Mouse (Mus musculus) urinary bladder, postnatal 14 days (tissue): ENCODE data around the gene Gm45837.

Source experiments
- DNase-seq: peaks from one replicate; pipeline ENCODE4 v3.0.0; 2021; ENCODE audit warnings: low spot score

The Gm45837 gene

DNA sequence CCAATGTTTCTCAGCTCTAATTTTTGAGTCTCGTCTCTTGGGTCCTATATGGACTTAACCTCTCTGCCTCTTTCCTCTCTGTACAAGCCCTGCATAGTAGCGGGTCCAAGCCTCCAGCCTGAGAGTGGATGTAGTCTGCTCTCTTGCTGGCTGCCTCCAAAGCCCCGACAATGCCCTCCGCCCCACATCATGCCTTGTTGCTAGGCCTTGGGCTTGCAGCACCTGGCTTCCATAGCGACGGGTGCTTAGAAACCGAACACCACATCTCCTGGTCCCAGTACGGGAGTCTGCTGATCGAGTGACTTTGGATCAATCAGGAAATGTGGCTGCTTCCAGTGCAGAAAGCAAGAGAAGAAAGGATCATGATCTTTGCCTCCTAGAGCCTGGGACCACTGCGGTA lies 32.4 kb downstream of the Gm45837 start:
- no peak for DNase-seq

DNA sequence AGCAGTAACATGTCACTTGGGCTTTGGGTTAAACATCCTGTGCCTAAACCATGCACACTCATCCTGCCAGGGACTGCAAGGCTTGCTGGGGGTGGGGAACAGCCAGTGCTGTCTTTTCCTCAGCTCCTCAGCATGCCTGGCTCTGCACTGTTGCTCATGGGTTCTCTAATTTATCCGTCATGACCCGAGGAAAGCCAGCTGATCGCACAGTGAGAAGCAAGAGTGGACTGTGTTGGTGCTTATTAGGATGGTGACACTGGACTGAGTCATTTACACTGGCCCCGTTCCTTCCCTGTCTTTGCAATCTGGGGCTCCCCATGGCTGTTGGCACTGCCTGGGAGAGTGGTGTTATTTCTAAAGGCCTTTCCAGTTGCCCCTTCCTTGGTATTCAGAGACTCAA lies 33.5 kb downstream of the Gm45837 start:
- no peak for DNase-seq

DNA sequence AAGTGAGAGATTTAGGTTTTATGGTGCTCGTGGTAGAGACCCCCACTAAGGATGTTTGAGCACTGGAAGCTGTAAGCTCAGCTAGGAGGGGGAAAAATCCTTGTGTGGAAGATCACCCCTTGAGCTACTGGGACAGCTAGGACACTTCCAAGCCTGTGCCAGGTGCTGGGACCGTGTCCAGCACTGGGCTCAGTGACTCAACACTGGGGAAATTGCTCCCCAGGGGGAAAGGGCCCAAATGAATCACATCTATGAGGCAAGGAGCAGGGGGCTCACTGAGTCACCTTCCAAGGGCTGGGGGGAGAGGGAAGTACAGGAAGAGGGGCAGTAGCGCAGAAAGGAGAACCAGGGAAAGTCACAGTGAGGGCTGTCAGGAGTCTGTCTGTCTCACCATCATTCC lies 39.2 kb downstream of the Gm45837 start:
- no peak for DNase-seq

DNA sequence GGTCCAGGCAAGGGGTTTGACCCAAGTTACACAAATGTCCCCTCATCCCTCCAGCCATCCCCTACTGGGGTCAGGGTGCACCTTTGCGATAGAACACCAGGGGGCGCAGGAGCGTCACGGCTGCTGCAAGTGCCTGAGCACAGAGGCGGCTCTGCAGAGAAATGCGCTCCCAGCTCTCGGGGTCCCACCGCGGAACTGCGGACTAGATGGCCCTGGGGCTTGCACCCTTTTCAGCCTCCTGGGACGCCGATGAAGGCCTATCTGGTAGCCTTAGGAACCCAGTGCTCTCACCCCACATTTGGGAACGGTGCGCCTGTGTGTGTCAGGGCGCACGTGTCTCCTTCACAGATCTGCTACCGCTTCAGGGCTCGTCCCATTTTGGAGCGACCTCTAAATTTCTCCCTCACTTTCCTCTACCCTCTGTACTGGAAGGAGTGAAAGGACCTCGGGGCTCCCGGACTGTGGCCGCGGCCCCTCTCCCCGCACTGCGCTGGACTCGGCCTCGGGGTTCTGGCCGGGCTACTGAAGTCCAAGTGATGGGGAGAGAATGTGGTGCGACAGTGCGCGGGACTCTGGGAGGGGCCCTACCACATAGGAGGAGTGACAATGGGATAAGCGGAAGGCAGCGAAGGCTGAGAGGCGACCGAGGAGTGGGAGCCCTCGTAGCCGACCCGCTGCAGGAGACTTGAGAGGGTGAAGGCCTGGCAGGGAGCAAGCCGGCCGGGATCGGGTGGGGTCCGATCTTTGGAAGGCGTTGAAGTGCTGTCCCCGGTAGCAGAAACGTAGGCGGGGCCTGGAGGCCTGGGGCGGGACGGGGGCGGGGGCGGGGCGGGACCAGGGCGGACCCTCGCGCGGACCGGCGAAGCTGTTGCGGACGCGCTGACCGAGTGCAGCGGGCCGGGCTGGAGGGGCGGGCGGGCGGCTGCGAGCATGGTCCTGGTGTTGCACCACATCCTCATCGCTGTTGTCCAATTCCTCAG lies 40.0 kb downstream of the Gm45837 start:
- peak; percentile 89 for DNase-seq

DNA sequence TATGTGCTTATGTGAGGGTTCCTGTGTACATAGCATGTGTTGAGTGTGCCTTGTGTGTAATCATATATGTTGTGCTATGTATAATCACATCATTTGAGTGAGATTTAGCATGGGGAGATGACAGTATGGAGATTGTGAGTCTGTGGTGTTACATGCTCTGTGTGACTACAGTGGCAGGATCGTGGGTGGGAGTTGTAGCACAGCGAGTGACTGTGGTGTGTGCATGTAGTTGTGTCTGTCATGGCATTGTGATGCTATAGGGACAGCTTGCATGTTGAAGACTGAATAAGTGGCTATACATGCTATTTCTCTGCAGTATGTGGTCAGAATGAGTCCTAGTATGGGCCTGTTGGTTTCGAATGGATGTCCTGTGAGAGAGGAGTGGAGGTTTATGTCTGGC lies 42.0 kb downstream of the Gm45837 start:
- DNase-seq, result no peak

DNA sequence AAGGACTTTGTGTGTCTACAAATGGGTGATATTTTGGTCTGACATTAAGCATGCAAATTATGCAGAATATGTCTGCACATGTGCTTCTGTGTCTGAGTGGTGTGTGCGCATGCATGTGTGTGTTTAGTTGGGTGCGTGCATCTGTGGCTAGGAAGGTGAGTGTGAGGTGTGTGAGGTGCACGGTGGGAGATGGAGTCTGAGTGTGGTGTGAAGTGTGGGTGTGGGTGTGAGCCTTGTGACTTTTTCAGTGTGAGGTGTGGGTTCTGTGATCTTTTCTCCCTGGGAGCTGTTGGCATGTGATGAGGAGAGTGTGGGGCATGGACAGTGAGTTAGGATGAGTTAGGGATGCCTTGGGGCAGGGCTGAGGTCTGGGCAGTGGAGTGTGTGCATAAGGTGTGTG lies 42.6 kb downstream of the Gm45837 start:
- no peak for DNase-seq

DNA sequence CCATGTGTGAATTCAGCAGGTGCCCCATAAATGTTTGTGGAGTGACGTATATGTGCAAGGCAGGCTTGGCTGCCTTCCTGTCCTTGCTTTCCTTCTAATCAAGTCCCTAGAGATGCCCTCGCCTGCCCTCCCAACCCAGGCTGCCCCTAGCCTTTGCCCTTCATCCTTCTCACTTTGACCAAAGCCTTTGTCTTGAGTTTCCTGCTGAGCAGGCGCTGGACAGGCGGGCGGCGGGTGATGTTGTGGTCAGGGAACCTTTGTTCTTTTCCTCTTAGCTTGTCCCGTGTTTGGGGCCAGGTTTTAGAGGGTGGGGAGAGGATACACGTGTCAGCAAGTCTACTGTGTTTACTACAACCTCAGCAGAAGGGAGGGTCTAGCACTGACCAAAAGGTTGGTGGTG lies 43.0 kb downstream of the Gm45837 start:
- DNase-seq, result no peak

DNA sequence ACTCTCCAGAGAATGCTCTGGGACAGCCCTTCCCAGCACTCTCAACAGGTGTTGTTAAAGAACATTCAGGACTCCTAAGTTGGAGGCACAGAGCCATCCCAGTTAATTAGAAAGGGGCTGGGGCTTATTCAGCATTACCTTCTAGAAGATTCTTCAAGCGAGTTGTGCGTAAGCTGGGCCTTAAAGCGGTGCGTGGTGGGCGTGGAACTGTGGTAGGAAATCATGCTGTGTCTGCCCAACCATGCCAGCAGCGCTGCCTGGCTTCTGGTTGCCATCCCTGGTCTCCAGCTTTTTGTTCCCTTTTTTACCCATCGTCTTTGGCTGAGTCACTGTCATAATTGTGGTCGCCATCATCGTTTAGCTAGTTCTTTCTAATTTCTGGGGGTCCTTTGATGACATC lies 43.8 kb downstream of the Gm45837 start:
- DNase-seq, result no peak

DNA sequence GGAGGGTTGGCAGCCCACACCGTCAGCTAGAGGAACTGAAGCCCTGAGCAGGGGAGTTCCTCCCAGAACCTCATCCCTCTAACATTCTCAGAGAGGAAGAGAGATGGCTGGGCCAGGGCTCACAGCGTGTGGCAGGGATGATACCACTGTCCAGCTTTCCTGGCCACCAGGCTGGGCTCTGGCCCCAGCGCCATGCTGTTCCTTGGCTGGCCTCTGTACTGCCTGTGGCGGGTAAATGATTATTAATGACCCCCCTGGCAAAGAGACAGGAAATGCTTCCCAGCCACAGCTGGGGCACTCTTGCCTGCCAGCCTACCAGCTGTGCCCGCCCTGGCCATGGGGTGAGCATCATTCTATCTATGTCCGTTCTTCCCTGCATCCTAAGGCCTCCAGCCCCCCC lies 44.5 kb downstream of the Gm45837 start:
- no peak for DNase-seq

DNA sequence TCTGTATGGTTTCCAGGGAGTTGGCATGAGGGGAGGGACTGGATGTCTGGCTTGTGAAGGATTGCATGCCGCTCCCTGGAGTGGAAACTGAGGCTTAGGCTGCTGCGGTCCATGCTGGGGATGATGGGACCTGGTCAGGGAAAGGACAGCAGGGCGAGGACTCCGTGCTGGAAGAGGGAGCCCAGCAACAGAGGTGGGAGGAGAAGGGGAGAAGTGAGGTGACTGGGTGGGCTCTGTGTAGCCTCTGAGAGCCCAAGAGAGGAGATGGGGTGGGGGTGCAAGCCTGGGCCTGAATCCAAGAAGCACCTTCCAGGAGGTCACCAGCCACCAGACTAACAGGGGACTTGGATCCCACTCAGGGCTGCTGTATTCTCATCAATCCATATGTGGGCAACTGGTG lies 45.6 kb downstream of the Gm45837 start:
- no peak for DNase-seq

DNA sequence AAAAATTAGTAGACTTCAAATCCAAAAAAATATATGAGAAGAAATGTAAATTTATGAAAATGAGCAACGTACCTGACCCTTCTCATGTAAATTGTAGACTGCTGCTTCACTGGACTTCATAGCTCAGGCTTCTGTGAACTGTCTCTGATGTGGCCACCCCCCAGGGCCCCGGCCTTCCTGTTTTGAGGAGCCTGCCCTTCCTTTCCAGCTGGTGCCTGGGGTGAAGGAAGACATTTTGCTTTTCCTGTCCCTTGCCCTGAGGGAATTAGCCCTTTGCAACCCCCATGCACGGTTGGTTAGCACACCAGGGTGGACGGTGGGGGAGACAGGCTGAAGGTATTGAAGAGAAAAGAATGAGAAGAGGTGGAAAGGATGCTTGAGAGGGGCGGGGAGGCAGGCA lies 46.1 kb downstream of the Gm45837 start:
- DNase-seq, result no peak

DNA sequence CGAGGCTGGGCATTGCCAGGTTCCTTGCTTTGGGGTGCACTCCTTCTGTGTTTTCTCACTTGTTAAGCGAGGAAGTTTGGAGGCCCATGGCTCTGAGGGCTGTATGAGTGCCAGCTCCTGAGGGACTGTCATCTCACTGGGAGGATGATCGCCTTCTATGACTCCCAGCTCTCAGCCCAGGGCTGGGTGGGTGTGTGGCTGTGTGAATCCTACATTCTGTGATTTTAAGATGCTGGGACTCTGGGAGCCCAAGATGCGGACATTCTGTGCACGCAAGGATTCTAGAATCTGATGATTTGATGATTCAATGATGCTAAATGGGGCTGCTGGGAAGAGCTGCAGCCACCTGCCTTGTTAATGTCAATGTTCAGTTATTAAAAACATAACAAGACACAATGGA lies 46.6 kb downstream of the Gm45837 start:
- DNase-seq, result no peak

DNA sequence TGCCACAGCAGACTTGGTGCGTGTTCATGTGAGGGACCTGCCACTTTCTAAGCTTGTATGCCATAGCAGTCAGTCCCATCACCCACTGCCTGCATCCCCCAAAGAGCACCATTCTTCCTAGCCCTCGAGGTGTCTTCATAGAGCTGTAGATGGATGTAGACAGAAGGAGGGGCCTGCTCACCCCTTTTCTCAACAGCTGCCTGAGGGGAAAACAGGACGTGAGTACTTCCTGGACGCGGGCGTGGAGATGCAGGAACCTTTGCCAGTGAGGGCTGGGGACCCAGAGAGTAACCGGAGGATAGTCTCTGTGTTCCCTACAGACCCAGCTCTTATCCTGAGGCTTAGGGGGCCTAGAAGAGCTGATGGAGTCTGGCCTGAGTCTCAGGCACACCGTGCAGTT lies 47.1 kb downstream of the Gm45837 start:
- DNase-seq, result no peak

DNA sequence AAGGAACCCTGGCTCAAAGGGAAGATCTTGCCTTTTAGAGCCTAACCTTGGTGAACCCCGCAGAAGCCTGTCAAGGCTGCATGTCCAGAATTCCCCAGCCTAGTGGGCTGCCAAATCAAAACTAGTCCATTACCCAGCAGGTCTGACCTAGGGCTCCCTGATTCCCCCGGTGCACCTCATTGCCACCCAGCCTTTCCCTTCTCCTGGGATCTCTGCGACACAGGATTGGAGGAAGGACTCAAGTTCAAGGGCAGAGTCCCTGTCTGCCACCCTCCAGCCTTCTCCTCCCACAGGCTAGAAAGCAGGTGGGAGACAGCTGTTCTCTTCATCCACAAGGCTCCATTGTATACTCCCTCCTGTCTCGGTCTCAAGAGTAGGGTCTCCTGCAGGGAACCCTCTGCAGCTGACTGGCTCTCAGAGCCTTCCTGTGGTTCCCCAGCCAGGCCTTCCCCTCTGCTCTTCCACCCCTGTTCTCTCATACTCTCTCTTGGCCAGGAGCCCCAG lies 47.6 kb downstream of the Gm45837 start:
- DNase-seq, result no peak

DNA sequence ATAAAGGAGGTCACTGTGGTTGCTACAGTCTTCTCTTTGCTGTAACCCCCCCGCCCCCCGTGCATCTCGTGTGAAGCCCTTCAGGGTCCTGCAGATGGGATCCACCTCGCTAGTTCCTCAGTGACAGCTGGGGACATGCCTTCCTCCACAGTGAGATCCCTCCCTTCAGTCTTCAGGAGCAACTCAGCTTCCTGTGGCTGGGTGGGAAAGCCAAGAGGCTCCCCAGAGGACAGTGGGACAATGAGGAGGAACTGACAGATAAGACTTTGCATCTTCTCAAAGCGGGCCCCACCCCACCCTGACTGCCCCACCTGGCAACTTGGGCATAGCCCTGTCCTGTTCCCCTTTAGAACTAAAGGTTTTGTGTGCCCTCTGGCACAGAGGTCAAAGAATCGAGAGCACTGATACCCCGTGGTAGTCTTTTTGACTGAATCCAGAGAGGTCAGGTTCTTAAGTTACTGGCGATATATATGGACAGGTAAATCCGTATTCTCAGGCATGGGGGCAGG lies 48.7 kb downstream of the Gm45837 start:
- no peak for DNase-seq

DNA sequence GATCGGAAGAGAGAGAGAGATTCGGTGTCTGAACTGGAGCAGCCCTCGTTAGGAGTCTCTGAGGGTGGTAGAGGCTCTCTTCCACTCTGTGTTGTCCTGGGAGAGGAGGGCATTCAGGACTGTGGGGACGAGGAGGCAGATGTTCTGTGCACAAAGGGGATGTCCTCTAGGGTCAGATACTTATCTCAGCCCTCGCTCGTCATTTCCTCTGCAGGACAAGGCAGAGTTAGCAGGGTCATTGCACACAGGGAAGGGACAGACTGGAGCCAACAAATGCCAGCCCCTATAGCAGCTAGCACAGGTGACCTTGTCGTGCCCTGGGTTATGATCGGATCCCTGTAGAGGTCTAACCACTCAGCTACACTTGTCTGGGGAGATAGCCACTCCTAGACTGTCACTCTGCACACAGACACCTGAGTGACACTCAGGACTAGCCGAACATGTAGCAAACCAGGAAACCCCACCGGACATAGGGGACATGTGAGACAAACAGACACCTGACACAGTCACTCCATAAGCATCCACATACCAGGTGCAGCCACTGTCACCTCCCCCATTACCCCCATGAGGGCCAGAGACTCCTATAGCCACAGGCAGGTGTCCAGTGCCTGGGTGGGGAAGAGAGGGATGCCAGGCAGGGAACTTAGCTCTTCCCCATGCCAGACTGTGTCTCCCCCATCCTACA lies 49.4 kb downstream of the Gm45837 start:
- no peak for DNase-seq

DNA sequence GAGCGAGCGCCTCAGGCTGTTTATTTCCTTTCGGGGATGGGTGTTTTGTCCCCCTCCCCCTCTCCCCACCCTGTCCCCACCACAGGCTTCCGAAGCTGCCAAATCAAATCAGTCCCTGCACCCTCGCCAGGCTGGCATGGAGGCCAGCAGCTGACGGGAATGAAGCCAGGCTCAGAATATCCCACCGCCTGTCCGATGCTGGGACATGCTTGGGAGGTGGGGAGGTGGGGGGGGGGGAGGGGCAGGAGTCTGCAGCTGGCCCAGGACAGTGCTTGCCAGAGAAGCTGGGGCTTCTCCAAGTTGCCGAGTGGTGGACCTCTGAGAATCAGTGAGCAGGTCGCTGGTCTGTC lies 49.9 kb downstream of the Gm45837 start:
- no peak for DNase-seq

DNA sequence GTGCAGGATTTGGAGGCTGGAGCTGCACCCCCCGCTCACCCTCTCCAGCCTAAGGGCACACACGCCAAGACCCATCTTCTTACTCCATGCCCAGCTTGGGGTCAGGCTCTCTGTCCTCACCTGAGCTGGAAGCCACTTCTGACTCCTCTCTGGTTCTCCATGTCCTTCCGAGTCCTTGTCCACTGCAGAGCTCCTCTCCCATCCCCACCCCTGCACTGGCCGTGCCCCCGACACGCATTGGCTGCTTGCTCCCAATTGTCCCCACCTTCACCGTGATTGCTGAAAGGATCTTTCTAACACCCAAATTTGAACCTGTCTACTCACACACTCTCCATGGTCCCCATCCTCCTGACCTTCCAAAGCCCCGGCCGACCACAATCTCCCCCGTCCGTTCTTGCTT lies 50.9 kb downstream of the Gm45837 start:
- DNase-seq, result no peak

DNA sequence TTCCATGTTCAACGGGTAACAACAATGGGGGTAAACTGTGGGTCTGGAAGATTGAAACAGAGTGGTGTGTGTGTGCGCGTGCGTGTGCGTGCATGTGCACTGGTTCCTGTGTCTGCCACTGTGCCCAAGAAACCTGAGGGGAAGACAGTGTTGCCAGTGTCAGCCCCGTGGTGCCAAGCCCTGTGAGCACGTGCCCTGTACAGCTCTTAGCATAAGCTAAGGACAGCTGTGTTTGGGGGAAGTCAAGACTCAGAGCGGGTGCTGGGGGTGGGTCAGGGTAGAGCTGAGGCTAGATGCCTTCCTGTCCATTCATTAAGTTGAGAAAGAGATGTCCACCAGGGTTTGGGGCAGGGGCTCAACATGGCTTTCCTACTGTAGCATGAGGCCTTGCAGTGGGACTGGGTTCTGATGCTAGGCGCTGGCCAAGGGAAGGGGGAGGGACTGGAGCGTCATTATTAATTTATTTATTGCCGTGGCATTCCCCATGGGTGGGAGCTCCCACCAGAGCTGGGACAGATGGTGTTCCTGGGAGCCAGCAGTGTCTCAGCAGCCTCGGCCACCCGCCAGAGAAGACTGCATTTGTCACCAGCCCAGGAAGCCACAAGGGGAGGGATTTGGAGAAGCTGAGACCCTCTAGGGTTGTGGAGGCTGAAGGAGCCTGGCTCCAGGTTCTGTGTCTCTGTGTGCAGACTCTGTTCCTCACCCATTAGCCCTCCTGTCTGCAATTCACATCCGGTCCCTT lies 51.8 kb downstream of the Gm45837 start:
- DNase-seq, result no peak

DNA sequence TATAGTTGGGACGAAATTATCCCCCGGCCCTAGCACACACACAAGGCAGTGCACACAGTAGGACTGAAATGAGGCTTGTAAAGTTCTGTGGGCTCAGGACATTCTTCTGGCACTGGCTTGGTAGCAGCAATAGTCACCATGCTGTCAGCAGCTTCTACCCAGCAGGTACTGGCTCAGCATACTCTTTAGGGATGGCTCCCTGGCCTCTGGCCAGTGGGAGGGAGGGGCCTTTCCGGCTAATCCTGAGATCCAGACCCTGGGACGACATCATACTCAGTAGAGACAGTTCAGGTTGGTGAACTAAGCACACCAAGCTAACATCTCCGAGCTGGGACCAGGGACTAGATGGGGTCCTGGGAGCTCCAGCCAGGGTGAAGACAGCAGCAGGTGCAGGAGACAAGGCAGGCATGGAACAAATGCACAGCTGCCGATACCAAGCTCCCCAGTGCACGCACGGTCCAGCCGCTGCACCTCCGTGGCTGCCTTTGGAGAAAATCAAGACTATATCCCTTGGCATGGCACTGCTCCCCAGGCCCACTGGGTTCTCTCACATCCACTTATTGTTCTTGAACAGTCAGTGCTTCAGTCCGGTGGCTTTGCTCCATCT lies 53.1 kb downstream of the Gm45837 start:
- DNase-seq, result no peak

DNA sequence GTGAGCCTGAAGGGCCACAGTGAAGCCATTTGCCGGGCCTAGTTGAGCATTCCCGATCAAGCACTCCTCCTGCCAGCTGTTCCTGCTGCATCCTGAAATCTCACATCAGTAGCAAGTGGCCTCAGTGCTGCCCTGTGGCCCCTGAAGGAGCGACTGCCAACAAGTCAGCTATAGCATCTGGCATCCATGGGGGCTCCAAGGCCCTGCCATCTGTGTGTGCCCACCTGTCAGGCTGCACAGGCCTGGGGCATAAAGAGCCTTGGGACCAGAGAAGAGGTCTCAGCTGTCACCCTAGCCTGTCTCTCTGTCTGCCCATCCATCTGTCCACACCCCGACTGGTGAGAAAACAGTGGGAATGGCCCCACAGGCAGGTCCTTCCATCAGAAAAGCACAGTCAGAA lies 54.2 kb downstream of the Gm45837 start:
- no peak for DNase-seq

DNA sequence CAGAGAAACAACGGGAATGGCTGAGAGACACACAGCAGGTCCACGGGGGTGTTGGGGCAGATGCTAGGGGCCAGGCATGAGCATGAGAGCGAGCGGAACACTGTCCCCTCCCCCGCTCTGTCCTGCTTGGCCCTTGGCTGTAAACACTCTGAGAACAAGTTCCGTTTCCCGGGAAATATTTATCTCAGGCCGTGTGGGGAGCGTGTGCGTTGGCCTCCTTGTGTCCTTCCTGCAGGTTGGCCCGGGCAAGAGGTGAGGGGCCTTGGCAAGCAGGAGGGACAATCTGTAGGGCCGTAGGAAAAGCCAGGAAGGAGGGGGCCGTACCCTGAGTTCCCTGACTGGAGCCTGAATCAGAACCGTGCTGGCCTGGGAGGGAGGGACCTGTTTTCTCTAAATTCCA lies 54.7 kb downstream of the Gm45837 start:
- peak; percentile 49 for DNase-seq
